Mouse (Mus musculus): ENCODE data around the gene Gphb5.

- TF ChIP-seq POLR2A (IDR thresholded peaks at IDR 0.05; ENCODE audit: extremely low read depth, insufficient read depth, low read length) (no peak), CTCF (IDR thresholded peaks at IDR 0.05; ENCODE audit: extremely low read depth, insufficient read depth, low read length) (no peak)
These were observed 36.9 kb upstream of the Gphb5 start for GRCm38 (mm10) chr12:75453441-75453840.
